Mouse (Mus musculus) embryonic fibroblast, embryonic 13.5 days (primary cell): ENCODE measurements around the gene Celf2. TPM values are rescaled to one million over a fixed set of nuclear protein-coding genes. Genes with fewer than 3 reads are reported as not detected.

Experiments used
- H3K27ac ChIP-seq: 2 replicates; pipeline ENCODE4 v1.5.1; 2012; ENCODE audit warnings: low read length, control low read depth, inconsistent platforms; ENCODE audit not compliant: insufficient read depth
- H3K4me1 ChIP-seq: 2 replicates; pipeline ENCODE4 v1.6.1; 2011; ENCODE audit warnings: low read length; ENCODE audit not compliant: control insufficient read depth, insufficient read depth
- H3K4me3 ChIP-seq: 2 replicates; pipeline ENCODE4 v1.5.1; 2011; ENCODE audit warnings: mild to moderate bottlenecking, control low read depth, low read length; ENCODE audit not compliant: insufficient read depth
- CTCF ChIP-seq: IDR thresholded peaks from 2 replicates; pipeline ENCODE4 v1.5.1; 2011; ENCODE audit warnings: mild to moderate bottlenecking, control low read depth, low read length, moderate library complexity, borderline replicate concordance; ENCODE audit not compliant: insufficient read depth
- POLR2A ChIP-seq: IDR thresholded peaks from 2 replicates; pipeline ENCODE4 v1.6.1; 2011; ENCODE audit warnings: low read depth, mild to moderate bottlenecking, control low read depth, low read length, moderate library complexity
- polyA plus RNA-seq: library from polyadenylated mRNA; stranded (reverse); fragments of >200 nt; gene quantifications from 2 replicates; pipeline ENCODE4 v1.2.4, GENCODE M21; 2011; ENCODE audit warnings: low read depth; ENCODE audit not compliant: missing spikeins, insufficient read length

Gene Celf2
- polyA plus RNA-seq, 1 experiment = 36.6 TPM

GRCm38 (mm10) chr2:7395473-7395872, 113.9 kb downstream of the Celf2 start:
- H3K4me3 ChIP-seq = no peak overlapping the region
- TF ChIP-seq POLR2A (no peak), CTCF (no peak)

GRCm38 (mm10) chr2:7392500-7392899, 116.9 kb downstream of the Celf2 start:
- H3K4me3 ChIP-seq = no peak overlapping the region
- TF ChIP-seq POLR2A = no peak
- no peak for TF ChIP-seq CTCF
- no peaks in the 10 kb centered on the region; the same call in 1 of the 2 replicates for H3K4me1 ChIP-seq
- H3K27ac ChIP-seq = no peak overlapping the region

More at GRCm38 (mm10) chr2:7395473-7395872, 113.9 kb downstream of the Celf2 start:
- Histone ChIP-seq H3K4me1 (no peaks in the 10 kb centered on the region), H3K27ac (no peak overlapping the region)

- H3K4me1 ChIP-seq = peaks cover 2% of the 10 kb centered on the region; the same call in 1 of the 2 replicates
- no peak for TF ChIP-seq CTCF
- no peak for TF ChIP-seq POLR2A
- no peak overlapping the region for H3K4me3 ChIP-seq
- H3K27ac ChIP-seq = no peak overlapping the region
These were observed 120.1 kb downstream of the Celf2 start for GRCm38 (mm10) chr2:7389264-7389663.

GRCm38 (mm10) chr2:7378736-7379135, 130.6 kb downstream of the Celf2 start:
- Histone ChIP-seq H3K27ac (no peak overlapping the region), H3K4me3 (no peak overlapping the region), H3K4me1 (no peaks in the 10 kb centered on the region)
- TF ChIP-seq CTCF = no peak

- Histone ChIP-seq H3K4me1 (no peaks in the 10 kb centered on the region), H3K4me3 (no peak overlapping the region), H3K27ac (no peak overlapping the region)
- TF ChIP-seq POLR2A (no peak), CTCF (no peak)
These were observed 131.5 kb downstream of the Celf2 start for GRCm38 (mm10) chr2:7377878-7378277.

- Histone ChIP-seq H3K4me3 (no peak overlapping the region), H3K4me1 (no peaks in the 10 kb centered on the region; the same call in 1 of the 2 replicates), H3K27ac (no peak overlapping the region)
- no peak for TF ChIP-seq POLR2A
- TF ChIP-seq CTCF = no peak
These were observed 141.6 kb downstream of the Celf2 start for GRCm38 (mm10) chr2:7367738-7368137.

GRCm38 (mm10) chr2:7359557-7359956, 149.8 kb downstream of the Celf2 start:
- Histone ChIP-seq H3K27ac (no peak overlapping the region), H3K4me1 (no peaks in the 10 kb centered on the region), H3K4me3 (no peak overlapping the region)
- no peak for TF ChIP-seq CTCF
- no peak for TF ChIP-seq POLR2A

GRCm38 (mm10) chr2:7358816-7359215, 150.5 kb downstream of the Celf2 start:
- Histone ChIP-seq H3K4me3 (no peak overlapping the region), H3K4me1 (no peaks in the 10 kb centered on the region), H3K27ac (no peak overlapping the region)
- TF ChIP-seq CTCF = no peak
- TF ChIP-seq POLR2A = no peak

- H3K27ac ChIP-seq = no peak overlapping the region
- no peak for TF ChIP-seq POLR2A
- TF ChIP-seq CTCF = no peak
- H3K4me3 ChIP-seq = no peak overlapping the region
- H3K4me1 ChIP-seq = no peaks in the 10 kb centered on the region
These were observed 158.1 kb downstream of the Celf2 start for GRCm38 (mm10) chr2:7351234-7351633.

- Histone ChIP-seq H3K4me1 (no peaks in the 10 kb centered on the region), H3K4me3 (no peak overlapping the region), H3K27ac (no peak overlapping the region)
- TF ChIP-seq CTCF (no peak), POLR2A (no peak)
These were observed 162.5 kb downstream of the Celf2 start for GRCm38 (mm10) chr2:7346703-7347461.
